In the genomic region with DNA sequence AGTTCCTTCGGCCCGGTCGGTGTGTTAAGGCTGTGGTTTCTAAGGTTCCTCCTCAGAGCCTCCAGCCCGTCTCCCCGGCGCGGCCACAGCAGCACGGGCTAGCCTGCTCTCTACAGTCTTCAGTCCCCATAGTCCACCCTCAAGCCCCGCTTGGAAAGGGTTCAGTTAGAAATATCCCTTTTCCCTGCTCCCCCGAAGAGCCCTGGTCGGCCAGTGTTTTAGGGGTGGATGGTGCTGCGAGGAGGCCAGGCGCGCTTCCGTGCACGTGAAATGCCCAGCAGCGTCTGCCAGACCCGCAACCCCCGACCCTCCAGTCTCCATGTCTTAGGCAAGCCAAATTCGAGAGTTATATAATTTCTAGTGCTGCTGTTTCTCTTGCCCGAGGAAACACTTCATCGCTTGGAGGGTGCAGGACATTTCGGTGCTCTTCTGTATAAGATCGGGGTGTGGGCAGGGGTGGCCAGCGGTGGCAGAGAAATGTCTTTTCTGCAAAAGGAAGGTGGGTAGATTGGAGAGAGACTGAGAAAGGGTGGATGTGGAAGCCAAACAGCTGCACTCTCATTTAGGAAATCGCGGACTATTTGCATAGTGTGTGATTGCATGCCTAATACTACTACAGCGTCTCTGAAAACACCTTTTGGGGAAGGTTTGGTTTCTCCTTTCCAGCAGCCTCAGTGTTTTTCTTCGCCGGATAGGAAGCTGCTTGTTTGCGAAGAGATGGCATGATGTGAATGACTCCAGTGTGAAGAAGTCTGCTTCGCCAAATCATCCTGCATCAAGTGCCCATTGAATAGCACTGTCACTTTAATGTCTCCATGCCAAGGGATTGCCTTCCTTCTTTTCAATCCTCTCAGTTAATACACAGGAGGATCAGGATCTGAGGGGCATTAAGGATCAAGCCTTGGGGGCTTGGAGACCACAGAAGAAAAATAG, we compare ENCODE assay signal across 8 mouse cellular contexts. TPM values are rescaled to one million over a fixed set of nuclear protein-coding genes. Genes with fewer than 3 reads are reported as not detected.
DNase-seq lines count a peak whose midpoint lies in the region; ATAC-seq and TF ChIP-seq lines count a peak whose summit lies in the region.

A gene (plus strand): TSS at position 360 of the 933 bp plus-strand sequence.

- H3K9ac ChIP-seq in ES-Bruce4 (ENCODE audit: low read depth, poor library complexity, severe bottlenecking) = peak within 1 kb of the TSS; percentile 86
- H3K9ac ChIP-seq in embryonic facial prominence, embryonic 11.5 days (replicated peaks; ENCODE audit: low read length) = peak within 1 kb of the TSS; percentile 72
- peak within 1 kb of the TSS; percentile 83 for H3K9ac ChIP-seq in hindbrain, embryonic 13.5 days
- peak within 1 kb of the TSS; percentile 58 for H3K9ac ChIP-seq in limb, embryonic 14.5 days (ENCODE audit: low read depth, low read length, severe bottlenecking)
- H3K9ac ChIP-seq in neural tube, embryonic 13.5 days = peak within 1 kb of the TSS; percentile 77

- H3K36me3 ChIP-seq in ES-Bruce4 (ENCODE audit: control insufficient read depth, insufficient read depth, low read length, poor library complexity, severe bottlenecking) = no peaks in the 10 kb centered on the region
- no peaks in the 10 kb centered on the region for H3K36me3 ChIP-seq in embryonic facial prominence, embryonic 11.5 days (replicated peaks; ENCODE audit: control insufficient read depth, insufficient read depth, low read depth, low read length)
- no peaks in the 10 kb centered on the region for H3K36me3 ChIP-seq in hindbrain, embryonic 13.5 days
- H3K36me3 ChIP-seq in limb, embryonic 14.5 days (ENCODE audit: control insufficient read depth, insufficient read depth, low read length) = peaks cover 4% of the 10 kb centered on the region; the same call in 1 of the 2 replicates
- H3K36me3 ChIP-seq in neural tube, embryonic 13.5 days = peaks cover 5% of the 10 kb centered on the region; the same call in 1 of the 2 replicates

- H3K27me3 ChIP-seq in ES-Bruce4 (ENCODE audit: control insufficient read depth, insufficient read depth, low read length, poor library complexity, severe bottlenecking) = 0 out of 2 replicates have a peak, but pooled peaks cover 1% of the 10 kb centered on the region
- peaks cover 2% of the 10 kb centered on the region; the same call in 1 of the 2 replicates for H3K27me3 ChIP-seq in embryonic facial prominence, embryonic 11.5 days (ENCODE audit: control insufficient read depth, insufficient read depth, low read length)
- peaks cover 3% of the 10 kb centered on the region; the same call in 1 of the 2 replicates for H3K27me3 ChIP-seq in hindbrain, embryonic 13.5 days
- peaks cover 8% of the 10 kb centered on the region; the same call in 1 of the 2 replicates for H3K27me3 ChIP-seq in limb, embryonic 14.5 days (ENCODE audit: control insufficient read depth, insufficient read depth, low read length)
- peaks cover 3% of the 10 kb centered on the region for H3K27me3 ChIP-seq in neural tube, embryonic 13.5 days

- DNase-seq in heart, adult 8-10 months (ENCODE audit: low spot score) = peak; percentile 9
- no peak for DNase-seq in heart, adult 18-20 months
- peak; percentile 38 for DNase-seq in embryonic facial prominence, embryonic 11.5 days (ENCODE audit: low spot score)
- no peak for DNase-seq in limb, embryonic 14.5 days (ENCODE audit: low spot score)
- DNase-seq in gastrocnemius, postnatal 14 days = no peak

- no peaks in the 10 kb centered on the region for H3K4me1 ChIP-seq in ES-Bruce4 (ENCODE audit: control insufficient read depth, insufficient read depth, low read length)
- H3K4me1 ChIP-seq in embryonic facial prominence, embryonic 11.5 days (ENCODE audit: control insufficient read depth, insufficient read depth, low read length) = no peaks in the 10 kb centered on the region
- H3K4me1 ChIP-seq in hindbrain, embryonic 13.5 days (replicated peaks) = peaks cover 14% of the 10 kb centered on the region
- H3K4me1 ChIP-seq in limb, embryonic 14.5 days (ENCODE audit: control insufficient read depth, insufficient read depth, low read length) = peaks cover 6% of the 10 kb centered on the region; the same call in 1 of the 2 replicates
- H3K4me1 ChIP-seq in neural tube, embryonic 13.5 days (replicated peaks) = peaks cover 17% of the 10 kb centered on the region

- intact Hi-C loops in gastrocnemius, postnatal 14 days (cut with DNase I; ENCODE audit: low total_unique reads) = no loop called here

- TF ChIP-seq CTCF in ES-Bruce4 (IDR thresholded peaks at IDR 0.05; ENCODE audit: low read depth, low read length) = no peak

- TF ChIP-seq POLR2A in ES-Bruce4 (IDR thresholded peaks at IDR 0.05; ENCODE audit: insufficient read depth, low read length) = no peak
- no peak for TF ChIP-seq POLR2A in limb, embryonic 14.5 days (IDR thresholded peaks at IDR 0.05; ENCODE audit: borderline replicate concordance, extremely low read depth, insufficient read depth, insufficient read length)

- TF ChIP-seq EP300 in ES-Bruce4 (IDR thresholded peaks at IDR 0.05; ENCODE audit: insufficient read depth, low read depth, low read length) = no peak

- peak; percentile 42 for ATAC-seq in embryonic facial prominence, embryonic 11.5 days (replicated peaks; ENCODE audit: insufficient number of reproducible peaks, low FRiP score, low TSS enrichment, low read depth)
- peak; percentile 92; the same call in 1 of the 2 replicates for ATAC-seq in hindbrain, embryonic 13.5 days (ENCODE audit: low FRiP score)
- no peak; the same call in 1 of the 2 replicates for ATAC-seq in limb, embryonic 14.5 days (ENCODE audit: low FRiP score, low read depth)
- ATAC-seq in neural tube, embryonic 13.5 days (ENCODE audit: low read depth) = peak; percentile 91

- WGBS in embryonic facial prominence, embryonic 11.5 days = under 1% methylated on average over 32 of the region's 32 CpGs
- 1% methylated on average over 32 of the region's 32 CpGs for WGBS in hindbrain, embryonic 13.5 days
- 1% methylated on average over 32 of the region's 32 CpGs for WGBS in limb, embryonic 14.5 days
- WGBS in neural tube, embryonic 13.5 days = under 1% methylated on average over 32 of the region's 32 CpGs

- no peaks in the 10 kb centered on the region for H3K9me3 ChIP-seq in ES-Bruce4 (replicated peaks; ENCODE audit: control insufficient read depth, insufficient read depth, low read length, poor library complexity, severe bottlenecking)
- H3K9me3 ChIP-seq in embryonic facial prominence, embryonic 11.5 days (replicated peaks; ENCODE audit: control insufficient read depth, low read length) = no peaks in the 10 kb centered on the region
- no peaks in the 10 kb centered on the region for H3K9me3 ChIP-seq in hindbrain, embryonic 13.5 days
- no peaks in the 10 kb centered on the region for H3K9me3 ChIP-seq in limb, embryonic 14.5 days (ENCODE audit: control insufficient read depth, low read length)
- H3K9me3 ChIP-seq in neural tube, embryonic 13.5 days = no peaks in the 10 kb centered on the region

- peak within 1 kb of the TSS; percentile 89 for H3K4me3 ChIP-seq in ES-Bruce4 (ENCODE audit: low read depth, low read length)
- H3K4me3 ChIP-seq in embryonic facial prominence, embryonic 11.5 days (ENCODE audit: low read depth, low read length) = peak within 1 kb of the TSS; percentile 65
- H3K4me3 ChIP-seq in hindbrain, embryonic 13.5 days = peak within 1 kb of the TSS; percentile 69
- peak within 1 kb of the TSS; percentile 54 for H3K4me3 ChIP-seq in limb, embryonic 14.5 days (replicated peaks; ENCODE audit: low read length)
- peak within 1 kb of the TSS; percentile 71 for H3K4me3 ChIP-seq in neural tube, embryonic 13.5 days

- H3K4me2 ChIP-seq in embryonic facial prominence, embryonic 11.5 days (ENCODE audit: low read depth, low read length) = peak within 1 kb of the TSS; percentile 88
- peak within 1 kb of the TSS; percentile 65 for H3K4me2 ChIP-seq in hindbrain, embryonic 13.5 days
- H3K4me2 ChIP-seq in limb, embryonic 14.5 days (replicated peaks; ENCODE audit: low read depth, low read length, severe bottlenecking) = peak within 1 kb of the TSS; percentile 94
- H3K4me2 ChIP-seq in neural tube, embryonic 13.5 days = peak within 1 kb of the TSS; percentile 85

- no peak within 1 kb of the TSS for H3K27ac ChIP-seq in ES-Bruce4 (ENCODE audit: insufficient read depth, low read length)
- H3K27ac ChIP-seq in embryonic facial prominence, embryonic 11.5 days (replicated peaks; ENCODE audit: low read depth, low read length) = no peak within 1 kb of the TSS; the same call in 1 of the 2 replicates
- peak within 1 kb of the TSS; percentile 92 for H3K27ac ChIP-seq in hindbrain, embryonic 13.5 days
- H3K27ac ChIP-seq in limb, embryonic 14.5 days (replicated peaks; ENCODE audit: low read depth, low read length) = peak within 1 kb of the TSS; percentile 33; the same call in 1 of the 2 replicates
- peak within 1 kb of the TSS; percentile 84 for H3K27ac ChIP-seq in neural tube, embryonic 13.5 days (replicated peaks)

RNA-seq across cellular contexts. Expression of the gene that starts here (rescaled TPM):
- total RNA-seq in heart, adult 8-10 months (2022) = 1 to 10 TPM; 2.0 to 2.8 (median 2.3) TPM
- total RNA-seq in heart, adult 18-20 months (2021) = 1 to 10 TPM; 1.7 to 2.3 TPM
- polyA plus RNA-seq in ES-Bruce4 (2011; ENCODE audit: insufficient read depth, insufficient read length, low read depth, missing spikeins) = 0.85 TPM in 1 of 2 replicates, not detected in the other
- 5.3 and 6.6 TPM in 2 replicates for polyA plus RNA-seq in embryonic facial prominence, embryonic 11.5 days (2014; fragmentation: Nextera tagmentation; extraction: Ambion mirVana)
- 18.6 and 19.4 TPM in 2 replicates for polyA plus RNA-seq in hindbrain, embryonic 13.5 days (2015; fragmentation: Nextera tagmentation; extraction: Ambion mirVana)
- polyA plus RNA-seq in limb, embryonic 14.5 days (2012; rRNA removed) = 4.6 and 5.3 TPM in 2 replicates
- polyA plus RNA-seq in limb, embryonic 14.5 days (2014; fragmentation: Nextera tagmentation; extraction: Ambion mirVana) = 6.2 and 7.3 TPM in 2 replicates
- polyA plus RNA-seq in neural tube, embryonic 13.5 days (2015; fragmentation: Nextera tagmentation; extraction: Ambion mirVana) = 13.9 and 18.3 TPM in 2 replicates
- under 1 TPM; 0.51 to 0.69 TPM for total RNA-seq in gastrocnemius, postnatal 14 days (2021)

Comparison
In these comparisons a context has a peak if more than half of its experiments do, and no peak if none do; other contexts are left out.
1. DNase-seq: peak in heart, adult 8-10 months (single experiment) and embryonic facial prominence, embryonic 11.5 days (single experiment); none in heart, adult 18-20 months (0 of 2), limb, embryonic 14.5 days (single experiment) and gastrocnemius, postnatal 14 days (single experiment).
2. H3K27ac ChIP-seq: peak in hindbrain, embryonic 13.5 days (single experiment), limb, embryonic 14.5 days (single experiment) and neural tube, embryonic 13.5 days (single experiment); none in ES-Bruce4 (single experiment) and embryonic facial prominence, embryonic 11.5 days (single experiment).
3. Peak in every context shown above with its lines, with median percentiles within 50 percentile points of each other: H3K4me3 ChIP-seq, H3K9ac ChIP-seq and H3K4me2 ChIP-seq.